Comparison of ENCODE assay signal across 8 mouse cellular contexts in genomic region chr8:121619401-121619995, GRCm38 (mm10). TPM values are rescaled to one million over a fixed set of nuclear protein-coding genes. Genes with fewer than 3 reads are reported as not detected.
A peak's percentile ranks its signal among the peaks of the same experiment; 100 is the strongest.
DNase-seq lines count a peak whose midpoint lies in the region; ATAC-seq and TF ChIP-seq lines count a peak whose summit lies in the region.

No protein-coding gene starts in this region.

- DNase-seq in forebrain, embryonic 14.5 days (ENCODE audit: low spot score) = no peak
- DNase-seq in fibroblast of lung, adult 2 months (ENCODE audit: low read depth) = peak; percentile 94
- peak; percentile 53 for DNase-seq in hindbrain, postnatal 0 days (ENCODE audit: low spot score)
- no peak for DNase-seq in liver, embryonic 14.5 days (ENCODE audit: low read depth in 3 of 3, low spot score in 3 of 3)
- no peak for DNase-seq in retina, embryonic 14.5 days (ENCODE audit: low spot score)
- no peak for DNase-seq in right cerebral cortex, adult 2 months (ENCODE audit: low spot score in 2 of 2)

- no peak overlapping the region for H3K4me2 ChIP-seq in forebrain, embryonic 15.5 days (replicated peaks)
- no peak overlapping the region for H3K4me2 ChIP-seq in forebrain, embryonic 14.5 days (ENCODE audit: low read length)
- H3K4me2 ChIP-seq in hindbrain, postnatal 0 days (ENCODE audit: low read depth, low read length) = no peak overlapping the region
- H3K4me2 ChIP-seq in liver, embryonic 14.5 days (ENCODE audit: low read depth) = no peak overlapping the region
- no peak overlapping the region for H3K4me2 ChIP-seq in stomach, embryonic 16.5 days (ENCODE audit: low read depth, low read length)

- H3K36me3 ChIP-seq in forebrain, embryonic 15.5 days = peaks cover 14% of the 10 kb centered on the region; the same call in 1 of the 2 replicates
- H3K36me3 ChIP-seq in forebrain, embryonic 14.5 days (ENCODE audit: control insufficient read depth, insufficient read depth, low read length) = peaks cover 28% of the 10 kb centered on the region
- no peaks in the 10 kb centered on the region; the same call in 1 of the 2 replicates for H3K36me3 ChIP-seq in hindbrain, postnatal 0 days (ENCODE audit: insufficient read depth, low read length)
- H3K36me3 ChIP-seq in liver, embryonic 14.5 days (replicated peaks; ENCODE audit: control insufficient read depth, insufficient read depth, low read depth) = no peaks in the 10 kb centered on the region
- H3K36me3 ChIP-seq in stomach, embryonic 16.5 days (ENCODE audit: control insufficient read depth, insufficient read depth, low read length) = no peaks in the 10 kb centered on the region

- 72% methylated on average over 7 of the region's 7 CpGs for WGBS in forebrain, embryonic 15.5 days
- WGBS in forebrain, embryonic 14.5 days = 73% methylated on average over 7 of the region's 7 CpGs
- 40% methylated on average over 7 of the region's 7 CpGs for WGBS in hindbrain, postnatal 0 days
- WGBS in liver, embryonic 14.5 days (ENCODE audit: insufficient replicate concordance) = 29% methylated on average over 7 of the region's 7 CpGs
- 32% methylated on average over 7 of the region's 7 CpGs for WGBS in stomach, embryonic 16.5 days

- peaks cover 45% of the 10 kb centered on the region for H3K4me1 ChIP-seq in forebrain, embryonic 15.5 days
- peaks cover 4% of the 10 kb centered on the region; the same call in 1 of the 2 replicates for H3K4me1 ChIP-seq in forebrain, embryonic 14.5 days (ENCODE audit: control insufficient read depth, insufficient read depth, low read length)
- H3K4me1 ChIP-seq in hindbrain, postnatal 0 days (ENCODE audit: insufficient read depth, low read length) = peaks cover 20% of the 10 kb centered on the region
- no peaks in the 10 kb centered on the region for H3K4me1 ChIP-seq in liver, embryonic 14.5 days (replicated peaks; ENCODE audit: control insufficient read depth in 2 of 2, insufficient read depth in 2 of 2, low read length in 1 of 2)
- peaks cover 36% of the 10 kb centered on the region for H3K4me1 ChIP-seq in stomach, embryonic 16.5 days (ENCODE audit: control insufficient read depth, insufficient read depth, low read length)

- no peaks in the 10 kb centered on the region for H3K27me3 ChIP-seq in forebrain, embryonic 15.5 days
- no peaks in the 10 kb centered on the region for H3K27me3 ChIP-seq in forebrain, embryonic 14.5 days (replicated peaks; ENCODE audit: control insufficient read depth, insufficient read depth, low read length)
- no peaks in the 10 kb centered on the region for H3K27me3 ChIP-seq in hindbrain, postnatal 0 days (ENCODE audit: insufficient read depth, low read length)
- H3K27me3 ChIP-seq in liver, embryonic 14.5 days (ENCODE audit: control insufficient read depth, insufficient read depth, low read length) = no peaks in the 10 kb centered on the region
- no peaks in the 10 kb centered on the region for H3K27me3 ChIP-seq in stomach, embryonic 16.5 days (ENCODE audit: control insufficient read depth, insufficient read depth, low read length)

- no peak for TF ChIP-seq CTCF in hindbrain, postnatal 0 days (IDR thresholded peaks at IDR 0.05; ENCODE audit: low read depth)
- TF ChIP-seq CTCF in liver, embryonic 14.5 days (IDR thresholded peaks at IDR 0.05; ENCODE audit: low read depth) = no peak

- H3K4me3 ChIP-seq in forebrain, embryonic 15.5 days = no peak overlapping the region
- no peak overlapping the region for H3K4me3 ChIP-seq in forebrain, embryonic 14.5 days (ENCODE audit: low read depth, low read length)
- no peak overlapping the region for H3K4me3 ChIP-seq in hindbrain, postnatal 0 days (ENCODE audit: low read length)
- no peak overlapping the region for H3K4me3 ChIP-seq in liver, embryonic 14.5 days (ENCODE audit: insufficient read depth in 1 of 2, low read depth in 2 of 2, low read length in 2 of 2)
- no peak overlapping the region for H3K4me3 ChIP-seq in stomach, embryonic 16.5 days (replicated peaks; ENCODE audit: low read length)

- no peaks in the 10 kb centered on the region for H3K9me3 ChIP-seq in forebrain, embryonic 15.5 days
- no peaks in the 10 kb centered on the region for H3K9me3 ChIP-seq in forebrain, embryonic 14.5 days (replicated peaks; ENCODE audit: control insufficient read depth, low read length)
- H3K9me3 ChIP-seq in hindbrain, postnatal 0 days (ENCODE audit: low read length) = no peaks in the 10 kb centered on the region
- H3K9me3 ChIP-seq in liver, embryonic 14.5 days (ENCODE audit: control insufficient read depth, low read length) = no peaks in the 10 kb centered on the region
- H3K9me3 ChIP-seq in stomach, embryonic 16.5 days (replicated peaks; ENCODE audit: control insufficient read depth, low read length) = no peaks in the 10 kb centered on the region

- no peak overlapping the region for H3K9ac ChIP-seq in forebrain, embryonic 15.5 days (replicated peaks)
- no peak overlapping the region for H3K9ac ChIP-seq in forebrain, embryonic 14.5 days (ENCODE audit: low read length)
- H3K9ac ChIP-seq in hindbrain, postnatal 0 days (replicated peaks; ENCODE audit: low read length) = no peak overlapping the region
- H3K9ac ChIP-seq in liver, embryonic 14.5 days (replicated peaks) = no peak overlapping the region
- no peak overlapping the region for H3K9ac ChIP-seq in stomach, embryonic 16.5 days (ENCODE audit: low read length)

- 0 out of 2 replicates have a peak overlapping the region, but pooled peaks have one; percentile 14 for H3K27ac ChIP-seq in forebrain, embryonic 15.5 days (replicated peaks)
- H3K27ac ChIP-seq in forebrain, embryonic 14.5 days (ENCODE audit: low read depth, low read length) = no peak overlapping the region
- peak overlapping the region; percentile 42; the same call in 1 of the 2 replicates for H3K27ac ChIP-seq in hindbrain, postnatal 0 days
- H3K27ac ChIP-seq in liver, embryonic 14.5 days = no peak overlapping the region
- H3K27ac ChIP-seq in stomach, embryonic 16.5 days (ENCODE audit: low read length) = peak overlapping the region; percentile 57

- no peak for ATAC-seq in forebrain, embryonic 15.5 days (replicated peaks)
- ATAC-seq in forebrain, embryonic 14.5 days = no peak
- ATAC-seq in hindbrain, postnatal 0 days = peak; percentile 77
- ATAC-seq in liver, embryonic 14.5 days (ENCODE audit: insufficient read depth) = peak; percentile 68
- peak; percentile 74 for ATAC-seq in stomach, embryonic 16.5 days (ENCODE audit: insufficient read depth, low FRiP score)

- no peak for TF ChIP-seq EP300 in liver, embryonic 14.5 days (IDR thresholded peaks at IDR 0.05; ENCODE audit: low read depth)

RNA-seq across cellular contexts. Expression of gene Map1lc3b, which starts 29.3 kb away (rescaled TPM):
- 394 and 395 TPM in 2 replicates for polyA plus RNA-seq in forebrain, embryonic 15.5 days (2015; fragmentation: Nextera tagmentation; extraction: Ambion mirVana)
- 435 and 464 TPM in 2 replicates for polyA plus RNA-seq in forebrain, embryonic 14.5 days (2014; fragmentation: Nextera tagmentation; extraction: Ambion mirVana)
- 274 and 288 TPM in 2 replicates for total RNA-seq in hindbrain, postnatal 0 days (2014; rRNA removed)
- polyA plus RNA-seq in hindbrain, postnatal 0 days (2015; fragmentation: Nextera tagmentation; extraction: Ambion mirVana) = 346 and 360 TPM in 2 replicates
- 19.4 and 20.9 TPM in 2 replicates for polyA plus RNA-seq in liver, embryonic 14.5 days (2012; rRNA removed)
- polyA plus RNA-seq in liver, embryonic 14.5 days (2014; fragmentation: Nextera tagmentation; extraction: Ambion mirVana) = 147 TPM in 2 replicates
- 179 and 207 TPM in 2 replicates for polyA plus RNA-seq in stomach, embryonic 16.5 days (2015; fragmentation: Nextera tagmentation; extraction: Ambion mirVana)

RNA-seq across cellular contexts. Expression of gene Zcchc14, which starts 33.2 kb away (rescaled TPM):
- 36.7 and 39.2 TPM in 2 replicates for polyA plus RNA-seq in forebrain, embryonic 15.5 days (2015; fragmentation: Nextera tagmentation; extraction: Ambion mirVana)
- 40.9 and 44.9 TPM in 2 replicates for polyA plus RNA-seq in forebrain, embryonic 14.5 days (2014; fragmentation: Nextera tagmentation; extraction: Ambion mirVana)
- 66.4 and 66.5 TPM in 2 replicates for total RNA-seq in hindbrain, postnatal 0 days (2014; rRNA removed)
- 13.9 and 14.3 TPM in 2 replicates for polyA plus RNA-seq in hindbrain, postnatal 0 days (2015; fragmentation: Nextera tagmentation; extraction: Ambion mirVana)
- 1.6 and 1.7 TPM in 2 replicates for polyA plus RNA-seq in liver, embryonic 14.5 days (2012; rRNA removed)
- polyA plus RNA-seq in liver, embryonic 14.5 days (2014; fragmentation: Nextera tagmentation; extraction: Ambion mirVana) = 1.3 and 1.5 TPM in 2 replicates
- 13.2 and 13.3 TPM in 2 replicates for polyA plus RNA-seq in stomach, embryonic 16.5 days (2015; fragmentation: Nextera tagmentation; extraction: Ambion mirVana)

RNA-seq across cellular contexts. Expression of gene Fbxo31, which starts 40.9 kb away (rescaled TPM):
- 31.0 and 32.4 TPM in 2 replicates for polyA plus RNA-seq in forebrain, embryonic 15.5 days (2015; fragmentation: Nextera tagmentation; extraction: Ambion mirVana)
- 17.5 and 26.3 TPM in 2 replicates for polyA plus RNA-seq in forebrain, embryonic 14.5 days (2014; fragmentation: Nextera tagmentation; extraction: Ambion mirVana)
- 70.4 and 77.4 TPM in 2 replicates for total RNA-seq in hindbrain, postnatal 0 days (2014; rRNA removed)
- 33.2 and 34.9 TPM in 2 replicates for polyA plus RNA-seq in hindbrain, postnatal 0 days (2015; fragmentation: Nextera tagmentation; extraction: Ambion mirVana)
- 4.7 and 5.8 TPM in 2 replicates for polyA plus RNA-seq in liver, embryonic 14.5 days (2012; rRNA removed)
- polyA plus RNA-seq in liver, embryonic 14.5 days (2014; fragmentation: Nextera tagmentation; extraction: Ambion mirVana) = 6.6 and 7.1 TPM in 2 replicates
- polyA plus RNA-seq in stomach, embryonic 16.5 days (2015; fragmentation: Nextera tagmentation; extraction: Ambion mirVana) = 11.4 and 14.0 TPM in 2 replicates

Comparison
In these comparisons a context has a peak if more than half of its experiments do, and no peak if none do; other contexts are left out.
1. H3K27ac ChIP-seq: peak in forebrain, embryonic 15.5 days (single experiment), hindbrain, postnatal 0 days (single experiment) and stomach, embryonic 16.5 days (single experiment); none in forebrain, embryonic 14.5 days (single experiment) and liver, embryonic 14.5 days (single experiment).
2. ATAC-seq: peak in hindbrain, postnatal 0 days (single experiment), liver, embryonic 14.5 days (single experiment) and stomach, embryonic 16.5 days (single experiment); none in forebrain, embryonic 15.5 days (single experiment) and forebrain, embryonic 14.5 days (single experiment).
3. DNase-seq: peak in fibroblast of lung, adult 2 months (single experiment) and hindbrain, postnatal 0 days (single experiment); none in forebrain, embryonic 14.5 days (single experiment), liver, embryonic 14.5 days (0 of 3), retina, embryonic 14.5 days (single experiment) and right cerebral cortex, adult 2 months (0 of 2).